Comparison of ENCODE assay signal across 9 mouse cellular contexts in genomic region chr6:30468684-30469083, GRCm38 (mm10). TPM values are rescaled to one million over a fixed set of nuclear protein-coding genes. Genes with fewer than 3 reads are reported as not detected.
DNase-seq lines count a peak whose midpoint lies in the region; ATAC-seq and TF ChIP-seq lines count a peak whose summit lies in the region.
"Had no signal": no experiment of that assay in that cellular context is flagged by ENCODE, and none has a peak within 500 bp of the region (broad histone marks: within the 10 kb centered on the region; RNA-seq: fewer than 3 reads in every experiment).

No protein-coding gene starts in this region.

- no peak for DNase-seq in frontal cortex, postnatal 36 days (ENCODE audit: low spot score in 2 of 2)
- DNase-seq in A20 (ENCODE audit: low read depth, low spot score), result peak; percentile 38
- peak; percentile 66 for DNase-seq in cerebellum, adult 2 months
- peak; percentile 40 for DNase-seq in gastrocnemius, postnatal 10 days
- DNase-seq in spleen, adult 12 weeks (ENCODE audit: low spot score), result no peak

- H3K36me3 ChIP-seq in kidney, embryonic 14.5 days (ENCODE audit: control insufficient read depth, insufficient read depth, low read length), result no peaks in the 10 kb centered on the region
- no peaks in the 10 kb centered on the region for H3K36me3 ChIP-seq in midbrain, embryonic 13.5 days

- H3K27me3 ChIP-seq in cerebellum, adult 2 months (ENCODE audit: control insufficient read depth, insufficient read depth, low read length), result no peaks in the 10 kb centered on the region
- no peaks in the 10 kb centered on the region for H3K27me3 ChIP-seq in kidney, embryonic 14.5 days (ENCODE audit: control insufficient read depth, insufficient read depth, low read length)
- peaks cover 6% of the 10 kb centered on the region; the same call in 1 of the 2 replicates for H3K27me3 ChIP-seq in midbrain, embryonic 13.5 days
- H3K27me3 ChIP-seq: Patski had no signal

- no peaks in the 10 kb centered on the region for H3K9me3 ChIP-seq in kidney, embryonic 14.5 days (ENCODE audit: control insufficient read depth, low read length)
- no peaks in the 10 kb centered on the region for H3K9me3 ChIP-seq in midbrain, embryonic 13.5 days

- ATAC-seq in frontal cortex, adult (ENCODE audit: low TSS enrichment), result 0 out of 2 replicates have a peak, but pooled peaks have one; percentile 50
- peak; percentile 40; the same call in 1 of the 2 replicates for ATAC-seq in kidney, embryonic 14.5 days (ENCODE audit: low FRiP score, low TSS enrichment)
- no peak for ATAC-seq in midbrain, embryonic 13.5 days

- H3K4me1 ChIP-seq in cerebellum, adult 2 months (ENCODE audit: control insufficient read depth, insufficient read depth, low read length), result peaks cover 18% of the 10 kb centered on the region
- peaks cover 13% of the 10 kb centered on the region for H3K4me1 ChIP-seq in kidney, embryonic 14.5 days (ENCODE audit: control insufficient read depth, insufficient read depth, low read length)
- H3K4me1 ChIP-seq in midbrain, embryonic 13.5 days (replicated peaks), result peaks cover 16% of the 10 kb centered on the region

- no peak overlapping the region for H3K4me3 ChIP-seq in cerebellum, adult 2 months (replicated peaks; ENCODE audit: insufficient read depth, low read depth, low read length)
- H3K4me3 ChIP-seq in kidney, embryonic 14.5 days (ENCODE audit: low read length), result no peak overlapping the region
- H3K4me3 ChIP-seq in midbrain, embryonic 13.5 days (replicated peaks), result no peak overlapping the region

- TF ChIP-seq CTCF in cerebellum, adult 2 months (IDR thresholded peaks at IDR 0.05; ENCODE audit: borderline replicate concordance, insufficient read depth, low read depth, low read length), result peak; percentile 57; the same call in 1 of the 2 replicates

- no peak overlapping the region for H3K4me2 ChIP-seq in kidney, embryonic 14.5 days (replicated peaks; ENCODE audit: low read depth, low read length)
- H3K4me2 ChIP-seq in midbrain, embryonic 13.5 days (replicated peaks), result no peak overlapping the region

- 0 out of 2 replicates have a peak overlapping the region, but pooled peaks have one; percentile 23 for H3K9ac ChIP-seq in kidney, embryonic 14.5 days (ENCODE audit: low read depth, low read length)
- no peak overlapping the region for H3K9ac ChIP-seq in midbrain, embryonic 13.5 days (replicated peaks)

- 31% methylated on average over 12 of the region's 12 CpGs for WGBS in cerebellum, adult 2 months
- WGBS in kidney, embryonic 14.5 days, result 51% methylated on average over 12 of the region's 12 CpGs
- WGBS in midbrain, embryonic 13.5 days, result 51% methylated on average over 12 of the region's 12 CpGs

- TF ChIP-seq POLR2A in cerebellum, adult 2 months (IDR thresholded peaks at IDR 0.05; ENCODE audit: borderline replicate concordance, insufficient read depth, low read length), result no peak

- H3K27ac ChIP-seq in cerebellum, adult 2 months (ENCODE audit: insufficient read depth, low read length), result peak overlapping the region; percentile 44
- no peak overlapping the region for H3K27ac ChIP-seq in kidney, embryonic 14.5 days (ENCODE audit: low read depth, low read length)
- peak overlapping the region; percentile 51 for H3K27ac ChIP-seq in midbrain, embryonic 13.5 days

RNA-seq across cellular contexts. Expression of gene Tmem209, which starts 40.9 kb away (rescaled TPM):
- 33.9 and 36.7 TPM in 2 replicates for polyA plus RNA-seq in cerebellum, adult 2 months (2012; rRNA removed)
- 10 to 100 TPM; 10.5 to 12.1 TPM for total RNA-seq in gastrocnemius, postnatal 10 days (2021)
- polyA plus RNA-seq in kidney, embryonic 14.5 days (2014; fragmentation: Nextera tagmentation; extraction: Ambion mirVana), result 35.2 and 56.8 TPM in 2 replicates
- polyA plus RNA-seq in midbrain, embryonic 13.5 days (2015; fragmentation: Nextera tagmentation; extraction: Ambion mirVana), result 42.0 and 42.1 TPM in 2 replicates

RNA-seq across cellular contexts. Expression of gene Ssmem1, which starts 41.0 kb away (rescaled TPM):
- 0.08 and 0.17 TPM in 2 replicates for polyA plus RNA-seq in cerebellum, adult 2 months (2012; rRNA removed)
- under 1 TPM; 0.21 to 0.56 TPM for total RNA-seq in gastrocnemius, postnatal 10 days (2021)
- polyA plus RNA-seq in kidney, embryonic 14.5 days (2014; fragmentation: Nextera tagmentation; extraction: Ambion mirVana), result 0.51 TPM in 1 of 2 replicates, not detected in the other
- polyA plus RNA-seq in midbrain, embryonic 13.5 days (2015; fragmentation: Nextera tagmentation; extraction: Ambion mirVana), result 0.31 TPM in 1 of 2 replicates, not detected in the other

Comparison
In these comparisons a context has a peak if more than half of its experiments do, and no peak if none do; other contexts are left out.
1. DNase-seq: peak in A20 (single experiment), cerebellum, adult 2 months (2 of 2) and gastrocnemius, postnatal 10 days (single experiment); none in frontal cortex, postnatal 36 days (0 of 2) and spleen, adult 12 weeks (single experiment).